Mouse (Mus musculus): ENCODE measurements around the gene Rpp21. TPM values are rescaled to one million over a fixed set of nuclear protein-coding genes. Genes with fewer than 3 reads are reported as not detected.

The Rpp21 gene
- polyA plus RNA-seq, 1 experiment from 2014 or later: 86.2 TPM

DNA sequence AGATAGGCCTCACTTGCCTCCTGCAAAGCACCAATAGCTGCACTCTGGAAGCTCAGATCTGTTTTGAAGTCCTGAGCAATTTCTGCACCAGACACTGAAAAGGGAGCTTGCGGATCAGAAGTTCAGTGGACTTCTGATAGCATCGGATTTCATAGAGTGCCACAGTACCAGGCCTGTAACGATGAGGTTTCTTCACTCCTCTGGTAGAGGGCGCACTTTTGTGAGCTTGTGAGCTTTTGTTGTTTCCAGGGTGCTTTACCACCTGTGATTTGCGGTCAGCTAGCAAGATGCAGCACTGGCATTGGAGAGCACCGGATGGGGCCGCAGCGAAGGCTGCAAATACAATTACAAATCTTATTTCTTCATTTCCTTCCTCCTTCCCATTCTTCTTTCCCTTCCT, 30.9 kb downstream of the Rpp21 start:
- 18% methylated on average over 8 of the region's 8 CpGs for WGBS
- DNase-seq (ENCODE audit: low spot score): no peak
- Histone ChIP-seq H3K4me3 (no peak overlapping the region), H3K27me3 (replicated peaks; ENCODE audit: low read depth, poor library complexity, severe bottlenecking) (peaks cover 30% of the 10 kb centered on the region), H3K9me3 (no peaks in the 10 kb centered on the region), H3K36me3 (replicated peaks) (no peaks in the 10 kb centered on the region), H3K4me1 (peaks cover 4% of the 10 kb centered on the region; the same call in 1 of the 2 replicates), H3K27ac (replicated peaks) (no peak overlapping the region)

DNA sequence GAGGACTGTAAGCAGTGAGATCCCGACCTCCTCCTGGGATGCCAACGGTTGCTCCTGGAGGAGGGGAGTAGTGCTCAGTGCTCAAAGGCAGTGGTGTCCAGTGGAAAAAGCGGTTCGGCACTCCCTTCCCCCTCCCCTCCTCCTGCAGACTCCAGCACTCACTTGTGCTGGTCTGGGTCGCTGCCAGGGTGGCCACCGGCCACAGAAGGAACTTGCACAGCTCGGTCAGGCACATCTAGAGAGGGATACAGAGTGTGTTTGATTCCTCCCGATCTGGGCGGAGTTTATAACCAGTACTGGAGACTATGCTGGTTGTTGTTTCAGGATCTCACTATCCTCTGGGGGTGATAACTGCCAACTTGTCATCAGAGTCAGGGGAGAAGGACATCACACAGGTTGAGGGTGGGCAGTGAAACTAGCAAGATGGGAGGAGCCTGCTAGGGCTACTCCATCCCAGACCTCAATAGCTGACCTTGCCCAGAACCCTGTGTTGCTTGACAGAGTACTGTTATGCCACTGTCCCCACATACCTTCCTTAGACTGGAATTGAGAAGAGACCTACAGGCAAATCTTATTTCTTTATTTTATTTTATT, 32.5 kb downstream of the Rpp21 start:
- no peaks in the 10 kb centered on the region for H3K9me3 ChIP-seq
- H3K4me1 ChIP-seq: peaks cover 4% of the 10 kb centered on the region; the same call in 1 of the 2 replicates
- 11% methylated on average over 9 of the region's 9 CpGs for WGBS
- H3K27me3 ChIP-seq (replicated peaks; ENCODE audit: low read depth, poor library complexity, severe bottlenecking): peaks cover 46% of the 10 kb centered on the region
- H3K27ac ChIP-seq (replicated peaks): no peak overlapping the region
- DNase-seq (ENCODE audit: low spot score): no peak
- 0 out of 2 replicates have a peak overlapping the region, but pooled peaks have one; percentile 8 for H3K4me3 ChIP-seq
- no peaks in the 10 kb centered on the region for H3K36me3 ChIP-seq (replicated peaks)

DNA sequence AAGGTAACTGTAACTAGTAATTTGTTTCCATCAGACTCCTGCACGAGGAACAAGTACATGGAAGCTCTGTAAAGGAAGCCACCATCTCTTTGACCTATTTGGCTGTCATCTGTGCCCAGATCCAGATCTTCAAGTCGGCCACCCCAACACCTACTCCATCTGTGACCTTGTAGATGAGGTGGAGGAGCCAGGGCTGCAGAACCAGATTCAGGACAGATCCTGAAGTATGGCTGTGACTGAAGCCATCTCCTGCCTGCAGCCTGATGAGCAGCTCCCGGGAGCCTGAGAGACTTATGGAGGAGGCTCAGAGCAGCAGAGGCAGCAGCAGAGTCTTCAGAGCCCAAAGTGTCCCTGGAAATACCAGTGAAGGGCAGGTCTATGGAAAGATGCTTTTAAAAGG, 33.4 kb downstream of the Rpp21 start:
- no peaks in the 10 kb centered on the region for H3K36me3 ChIP-seq (replicated peaks)
- no peak overlapping the region for H3K4me3 ChIP-seq
- H3K4me1 ChIP-seq: peaks cover 4% of the 10 kb centered on the region; the same call in 1 of the 2 replicates
- WGBS: 51% methylated on average over 3 of the region's 3 CpGs
- H3K9me3 ChIP-seq: no peaks in the 10 kb centered on the region
- DNase-seq (ENCODE audit: low spot score): no peak
- H3K27me3 ChIP-seq (replicated peaks; ENCODE audit: low read depth, poor library complexity, severe bottlenecking): peaks cover 55% of the 10 kb centered on the region
- no peak overlapping the region for H3K27ac ChIP-seq (replicated peaks)

DNA sequence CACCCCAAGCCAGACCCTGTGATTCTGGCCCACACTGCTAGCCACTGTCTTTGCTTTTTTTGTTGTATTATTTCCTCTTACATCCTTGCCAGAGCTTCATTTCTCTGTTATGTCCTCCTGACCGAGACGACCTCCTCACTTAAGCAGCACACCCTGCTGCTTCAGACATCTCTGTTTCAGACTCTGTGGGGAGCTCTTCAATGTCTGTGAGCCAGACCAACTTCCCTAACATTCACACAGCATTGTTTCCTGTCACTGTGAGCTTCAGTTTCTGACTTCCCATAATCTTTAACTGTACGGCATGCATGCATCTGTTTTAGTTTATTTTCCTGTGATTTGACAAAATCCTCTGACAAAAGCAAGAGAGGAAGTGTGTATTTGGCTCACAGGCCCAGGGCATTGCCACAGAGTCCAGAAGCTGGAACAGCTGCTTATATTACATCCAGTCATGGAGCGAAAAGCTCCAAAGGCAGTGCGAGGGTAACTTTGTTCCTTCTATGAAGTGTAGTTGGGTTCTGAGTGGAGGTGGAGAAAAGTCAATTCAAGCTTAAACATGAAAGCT, 39.2 kb downstream of the Rpp21 start:
- no peak overlapping the region for H3K4me3 ChIP-seq
- peaks cover 8% of the 10 kb centered on the region for H3K4me1 ChIP-seq
- peaks cover 89% of the 10 kb centered on the region for H3K27me3 ChIP-seq (replicated peaks; ENCODE audit: low read depth, poor library complexity, severe bottlenecking)
- H3K27ac ChIP-seq (replicated peaks): no peak overlapping the region
- H3K36me3 ChIP-seq (replicated peaks): no peaks in the 10 kb centered on the region
- no peak for DNase-seq (ENCODE audit: low spot score)
- 53% methylated on average over 5 of the region's 5 CpGs for WGBS
- no peaks in the 10 kb centered on the region for H3K9me3 ChIP-seq

DNA sequence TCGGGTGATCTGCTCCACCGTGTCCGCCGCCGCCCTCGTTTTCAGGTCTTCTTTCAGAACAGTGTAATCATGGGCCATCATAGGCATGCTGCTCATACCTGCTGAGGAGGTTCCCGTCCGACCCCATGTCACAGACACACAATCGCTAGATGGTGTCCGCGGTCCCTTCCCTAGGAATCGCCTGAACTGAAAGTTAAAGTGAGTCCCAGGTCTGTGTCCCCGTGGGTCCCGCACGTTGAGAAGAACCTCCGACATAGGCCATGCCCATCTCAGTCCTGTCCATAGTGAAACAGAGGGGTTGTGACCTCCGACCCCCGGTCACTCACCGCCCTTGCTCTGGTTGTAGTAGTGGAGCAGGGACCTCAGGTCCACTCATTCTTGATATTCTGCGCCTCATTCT, 42.3 kb downstream of the Rpp21 start:
- Histone ChIP-seq H3K27me3 (replicated peaks; ENCODE audit: low read depth, poor library complexity, severe bottlenecking) (peaks cover 99% of the 10 kb centered on the region), H3K4me3 (peak overlapping the region; percentile 37), H3K27ac (replicated peaks) (no peak overlapping the region), H3K9me3 (no peaks in the 10 kb centered on the region), H3K36me3 (replicated peaks) (no peaks in the 10 kb centered on the region), H3K4me1 (peaks cover 8% of the 10 kb centered on the region)
- 3% methylated on average over 20 of the region's 20 CpGs for WGBS
- no peak for DNase-seq (ENCODE audit: low spot score)

DNA sequence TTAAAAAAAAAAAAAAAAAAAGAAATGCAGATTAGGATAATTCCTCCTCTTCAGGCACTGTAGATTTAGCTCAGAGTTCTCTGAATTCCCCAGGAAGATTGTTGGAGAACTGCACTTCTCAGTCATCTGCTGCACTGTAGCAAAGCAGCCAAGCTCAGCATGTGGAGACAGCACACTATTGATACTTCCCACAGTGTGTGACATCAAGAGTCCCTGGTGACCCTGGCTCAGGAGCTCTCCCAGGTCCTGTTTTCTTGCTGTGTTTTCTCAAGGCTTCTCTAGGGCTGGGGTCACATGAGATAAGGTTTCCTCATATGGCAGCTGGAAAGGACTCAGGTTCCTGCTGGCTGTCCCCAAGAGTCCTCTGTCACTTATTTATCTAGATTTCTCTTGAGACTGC, 51.0 kb downstream of the Rpp21 start:
- Histone ChIP-seq H3K27ac (replicated peaks) (no peak overlapping the region), H3K4me3 (no peak overlapping the region), H3K27me3 (replicated peaks; ENCODE audit: low read depth, poor library complexity, severe bottlenecking) (peaks cover 99% of the 10 kb centered on the region), H3K4me1 (peaks cover 11% of the 10 kb centered on the region), H3K9me3 (no peaks in the 10 kb centered on the region), H3K36me3 (replicated peaks) (no peaks in the 10 kb centered on the region)
- DNase-seq (ENCODE audit: low spot score): no peak

DNA sequence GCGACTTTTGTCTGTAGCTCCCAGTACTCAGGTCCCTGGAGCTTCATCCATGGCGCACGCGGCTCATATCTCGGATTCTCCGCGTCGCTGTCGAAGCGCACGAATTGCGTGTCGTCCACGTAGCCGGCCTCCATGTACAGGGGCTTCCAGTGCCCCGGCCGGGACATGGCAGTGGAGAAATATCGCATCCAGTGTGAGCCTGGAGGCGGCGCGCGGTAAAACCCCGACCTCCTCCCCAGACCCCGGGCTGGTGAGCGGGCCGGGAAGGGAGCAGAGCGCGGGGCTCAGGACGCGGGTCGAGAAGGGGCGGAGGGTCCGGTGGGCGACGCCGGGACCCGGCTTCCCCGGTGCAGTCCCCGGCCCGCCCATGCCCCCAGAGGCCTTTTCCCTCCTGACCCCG, 52.0 kb downstream of the Rpp21 start:
- under 1% methylated on average over 41 of the region's 41 CpGs for WGBS
- peaks cover 11% of the 10 kb centered on the region for H3K4me1 ChIP-seq
- peak; percentile 47 for DNase-seq (ENCODE audit: low spot score)
- peaks cover 95% of the 10 kb centered on the region for H3K27me3 ChIP-seq (replicated peaks; ENCODE audit: low read depth, poor library complexity, severe bottlenecking)
- no peaks in the 10 kb centered on the region for H3K9me3 ChIP-seq
- no peak overlapping the region for H3K27ac ChIP-seq (replicated peaks)
- H3K4me3 ChIP-seq: peak overlapping the region; percentile 53
- H3K36me3 ChIP-seq (replicated peaks): no peaks in the 10 kb centered on the region

Other genes with a start within 250 kb of the Rpp21 start
- 4.8 and 5.0 TPM in 2 replicates for gene H2-T24, start 237.5 kb downstream of the Rpp21 start, polyA plus RNA-seq (2016; fragmentation: Nextera tagmentation; extraction: Ambion mirVana)
- 1.8 and 2.3 TPM in 2 replicates for gene H2-T23, start 225.2 kb downstream of the Rpp21 start, polyA plus RNA-seq (2016; fragmentation: Nextera tagmentation; extraction: Ambion mirVana)
- 7.4 and 9.0 TPM in 2 replicates for gene H2-T22, start 215.3 kb downstream of the Rpp21 start, polyA plus RNA-seq (2016; fragmentation: Nextera tagmentation; extraction: Ambion mirVana)
- not detected in 2 replicates for gene Gm6034, start 215.1 kb downstream of the Rpp21 start, polyA plus RNA-seq (2016; fragmentation: Nextera tagmentation; extraction: Ambion mirVana)
- not detected in 2 replicates for gene Gm11127, start 199.7 kb downstream of the Rpp21 start, polyA plus RNA-seq (2016; fragmentation: Nextera tagmentation; extraction: Ambion mirVana)
- not detected in 2 replicates for gene Gm19684, start 136.4 kb downstream of the Rpp21 start, polyA plus RNA-seq (2016; fragmentation: Nextera tagmentation; extraction: Ambion mirVana)
- gene Gm7030, start 128.6 kb downstream of the Rpp21 start, polyA plus RNA-seq (2016; fragmentation: Nextera tagmentation; extraction: Ambion mirVana): not detected in 2 replicates
- gene Gm8909, start 89.5 kb downstream of the Rpp21 start, polyA plus RNA-seq (2016; fragmentation: Nextera tagmentation; extraction: Ambion mirVana): 0.11 TPM in 1 of 2 replicates, not detected in the other
- gene H2-T3, start 67.8 kb downstream of the Rpp21 start, polyA plus RNA-seq (2016; fragmentation: Nextera tagmentation; extraction: Ambion mirVana): not detected in 2 replicates
- gene Trim39, start 14.2 kb upstream of the Rpp21 start, polyA plus RNA-seq (2016; fragmentation: Nextera tagmentation; extraction: Ambion mirVana): 22.5 and 24.2 TPM in 2 replicates
- 0.17 TPM in 1 of 2 replicates, not detected in the other for gene H2-M10.2, start 28.4 kb upstream of the Rpp21 start, polyA plus RNA-seq (2016; fragmentation: Nextera tagmentation; extraction: Ambion mirVana)
- gene H2-M10.1, start 68.1 kb upstream of the Rpp21 start, polyA plus RNA-seq (2016; fragmentation: Nextera tagmentation; extraction: Ambion mirVana): not detected in 2 replicates
- gene H2-M10.3, start 110.3 kb upstream of the Rpp21 start, polyA plus RNA-seq (2016; fragmentation: Nextera tagmentation; extraction: Ambion mirVana): not detected in 2 replicates
- gene H2-M10.4, start 204.3 kb upstream of the Rpp21 start, polyA plus RNA-seq (2016; fragmentation: Nextera tagmentation; extraction: Ambion mirVana): not detected in 2 replicates

Data from embryonic facial prominence, embryonic 10.5 days (tissue).